ENCODE assay signal across 23 mouse cellular contexts in the genomic region with DNA sequence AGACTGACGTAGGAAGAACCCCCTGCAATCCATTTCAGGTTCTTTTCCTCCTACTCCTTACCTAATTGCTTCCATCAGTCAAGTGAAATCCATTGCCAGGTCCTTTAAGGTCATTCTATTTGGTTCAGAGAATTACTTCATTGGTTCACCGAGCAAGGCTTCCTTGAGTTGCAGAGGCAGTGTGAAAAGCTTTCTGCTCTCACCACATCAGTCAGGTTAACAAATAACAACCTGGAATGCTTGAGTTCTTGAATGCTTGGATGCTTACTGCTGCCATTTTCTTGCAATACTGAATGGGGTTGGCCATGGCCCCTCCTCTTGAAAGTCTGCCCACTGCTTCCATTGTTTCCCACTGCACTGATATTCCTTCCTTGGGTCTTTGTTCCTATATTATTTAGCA. TPM values are rescaled to one million over a fixed set of nuclear protein-coding genes. Genes with fewer than 3 reads are reported as not detected.
DNase-seq lines count a peak whose midpoint lies in the region; ATAC-seq and TF ChIP-seq lines count a peak whose summit lies in the region.
"Had no signal": no experiment of that assay in that cellular context is flagged by ENCODE, and none has a peak within 500 bp of the region (broad histone marks: within the 10 kb centered on the region; RNA-seq: fewer than 3 reads in every experiment).

No protein-coding gene starts in this region.

- H3K27me3 ChIP-seq in kidney, embryonic 15.5 days, result no peaks in the 10 kb centered on the region
- H3K27me3 ChIP-seq in kidney, postnatal 0 days (ENCODE audit: insufficient read depth, low read length), result no peaks in the 10 kb centered on the region
- H3K27me3 ChIP-seq: embryonic facial prominence, embryonic 12.5 days; forebrain, embryonic 13.5 days; forebrain, embryonic 15.5 days had no signal

- no peaks in the 10 kb centered on the region for H3K36me3 ChIP-seq in kidney, embryonic 15.5 days
- H3K36me3 ChIP-seq in kidney, postnatal 0 days (ENCODE audit: insufficient read depth, low read length), result no peaks in the 10 kb centered on the region
- H3K36me3 ChIP-seq: embryonic facial prominence, embryonic 10.5 days; embryonic facial prominence, embryonic 12.5 days; forebrain, embryonic 15.5 days had no signal

- no peak for DNase-seq in kidney, adult 11 months
- peak; percentile 3 for DNase-seq in kidney, postnatal 0 days (ENCODE audit: low spot score)
- DNase-seq in kidney, postnatal 25 days, result no peak
- no peak for DNase-seq in heart, adult 18-20 months
- DNase-seq: adrenal gland, adult 2 months; adrenal gland, postnatal 10 days; adrenal gland, postnatal 25 days; cerebellum, adult 11 months; cerebellum, adult 18-20 months; cerebellum, adult 8-10 months; cerebellum, adult 9-11 months; cerebellum, postnatal 14 days; cerebellum, postnatal 36 days had no signal

- H3K4me2 ChIP-seq in kidney, embryonic 15.5 days, result no peak overlapping the region
- no peak overlapping the region for H3K4me2 ChIP-seq in kidney, postnatal 0 days (ENCODE audit: low read length)
- H3K4me2 ChIP-seq: embryonic facial prominence, embryonic 12.5 days; forebrain, embryonic 13.5 days; forebrain, embryonic 15.5 days had no signal

- H3K4me3 ChIP-seq in kidney, embryonic 15.5 days (replicated peaks), result no peak overlapping the region
- no peak overlapping the region for H3K4me3 ChIP-seq in kidney, postnatal 0 days (replicated peaks; ENCODE audit: low read depth, low read length)
- H3K4me3 ChIP-seq in cortical plate, adult 2 months (ENCODE audit: insufficient read depth, low read length), result no peak overlapping the region
- H3K4me3 ChIP-seq: embryonic facial prominence, embryonic 10.5 days; embryonic facial prominence, embryonic 12.5 days; forebrain, embryonic 13.5 days; forebrain, embryonic 15.5 days had no signal

- no peak overlapping the region for H3K9ac ChIP-seq in kidney, embryonic 15.5 days
- H3K9ac ChIP-seq in kidney, postnatal 0 days (ENCODE audit: low read depth, low read length), result no peak overlapping the region
- H3K9ac ChIP-seq: embryonic facial prominence, embryonic 12.5 days; forebrain, embryonic 13.5 days; forebrain, embryonic 15.5 days had no signal

- peak; percentile 81 for ATAC-seq in kidney, embryonic 15.5 days (replicated peaks; ENCODE audit: low FRiP score)
- no peak for ATAC-seq in kidney, postnatal 0 days (replicated peaks; ENCODE audit: low FRiP score, low read depth)
- ATAC-seq: forebrain, embryonic 13.5 days; forebrain, embryonic 15.5 days had no signal

- H3K4me1 ChIP-seq in kidney, embryonic 15.5 days, result no peaks in the 10 kb centered on the region
- H3K4me1 ChIP-seq in kidney, postnatal 0 days (replicated peaks; ENCODE audit: insufficient read depth, low read length), result no peaks in the 10 kb centered on the region
- peaks cover 4% of the 10 kb centered on the region; the same call in 1 of the 2 replicates for H3K4me1 ChIP-seq in cortical plate, adult 2 months (ENCODE audit: control insufficient read depth, insufficient read depth, low read length)
- H3K4me1 ChIP-seq: embryonic facial prominence, embryonic 10.5 days; embryonic facial prominence, embryonic 12.5 days; forebrain, embryonic 13.5 days; forebrain, embryonic 15.5 days had no signal

- no peaks in the 10 kb centered on the region for H3K9me3 ChIP-seq in kidney, embryonic 15.5 days (replicated peaks)
- no peaks in the 10 kb centered on the region for H3K9me3 ChIP-seq in kidney, postnatal 0 days (replicated peaks; ENCODE audit: low read length)
- H3K9me3 ChIP-seq: embryonic facial prominence, embryonic 10.5 days; embryonic facial prominence, embryonic 12.5 days; forebrain, embryonic 13.5 days; forebrain, embryonic 15.5 days had no signal

- TF ChIP-seq CTCF in kidney, postnatal 0 days (IDR thresholded peaks at IDR 0.05; ENCODE audit: low read depth), result no peak
- TF ChIP-seq CTCF in cortical plate, adult 2 months (IDR thresholded peaks at IDR 0.05; ENCODE audit: extremely low read depth, insufficient read depth, low read length), result no peak

- no peak overlapping the region for H3K27ac ChIP-seq in kidney, embryonic 15.5 days
- H3K27ac ChIP-seq in kidney, postnatal 0 days, result no peak overlapping the region
- 0 out of 2 replicates have a peak overlapping the region, but pooled peaks have one; percentile 9 for H3K27ac ChIP-seq in cortical plate, adult 2 months (ENCODE audit: insufficient read depth, low read length)
- H3K27ac ChIP-seq: embryonic facial prominence, embryonic 10.5 days; embryonic facial prominence, embryonic 12.5 days; forebrain, embryonic 13.5 days; forebrain, embryonic 15.5 days had no signal

- no peak for TF ChIP-seq POLR2A in cortical plate, adult 2 months (IDR thresholded peaks at IDR 0.05; ENCODE audit: extremely low read depth, insufficient read depth, low read length)

- WGBS in kidney, embryonic 15.5 days, result 41% methylated on average over 2 of the region's 2 CpGs
- 26% methylated on average over 2 of the region's 2 CpGs for WGBS in kidney, postnatal 0 days

RNA-seq across cellular contexts. Expression of a gene that starts 28.8 kb away (rescaled TPM):
- 0.27 and 0.28 TPM in 2 replicates for polyA plus RNA-seq in kidney, embryonic 15.5 days (2015; fragmentation: Nextera tagmentation; extraction: Ambion mirVana)
- polyA plus RNA-seq in kidney, postnatal 0 days (2015; fragmentation: Nextera tagmentation; extraction: Ambion mirVana), result 0.17 and 0.18 TPM in 2 replicates
- polyA plus RNA-seq in cortical plate, adult 2 months (2012; rRNA removed), result 12.3 TPM in 2 replicates
- total RNA-seq in heart, adult 18-20 months (2021), result under 1 TPM; 0.12 to 0.13 TPM
- total RNA-seq: common myeloid progenitor, adult 5-6 weeks; ES-E14; MEL had no signal
- polyA plus RNA-seq: C2C12 had no signal

Comparison
In these comparisons a context has a peak if more than half of its experiments do, and no peak if none do; other contexts are left out.
1. RNA of a gene that starts 28.8 kb away (polyA plus RNA-seq): 12.3 TPM in cortical plate, adult 2 months; 0.27 to 0.28 TPM in kidney, embryonic 15.5 days and 0.17 to 0.18 TPM in kidney, postnatal 0 days; every median in the first group is over 10 times any median in the second.